Mouse (Mus musculus): Measurements from ENCODE around the gene Otof.

The Otof gene

DNA sequence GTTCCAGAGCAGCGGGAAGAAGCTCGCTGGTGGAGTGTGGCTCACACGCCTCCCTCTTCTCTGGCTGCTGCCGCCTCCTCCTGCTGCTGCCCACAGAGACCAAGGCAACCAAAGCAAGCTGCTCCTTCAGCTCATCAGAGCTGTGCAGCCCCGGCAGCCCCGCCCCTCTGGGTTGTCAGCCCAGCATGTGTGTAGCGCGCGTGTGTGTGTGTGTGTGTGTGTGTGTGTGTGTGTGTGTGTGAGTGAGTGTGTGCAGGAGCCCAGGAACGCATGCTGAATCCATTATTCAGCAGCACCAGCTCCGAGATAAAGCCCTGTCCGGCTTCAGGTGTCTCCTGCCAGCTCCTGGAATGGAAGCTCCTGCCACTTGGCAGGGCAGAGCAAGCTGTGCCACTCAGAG, at the start of gene Otof:
Gene Otof (minus strand): TSS at position 112 of the 400 bp plus-strand sequence.
- TF ChIP-seq CTCF (conservative IDR thresholded peaks at IDR 0.05; ENCODE audit: low read length) (no peak), NANOG (IDR thresholded peaks at IDR 0.05; ENCODE audit: borderline replicate concordance, low read length) (no peak), POU5F1 (IDR thresholded peaks at IDR 0.05; ENCODE audit: borderline replicate concordance, low read length) (no peak)
- Histone ChIP-seq H3K27me3 (ENCODE audit: insufficient read depth, low read length) (peaks cover 57% of the 10 kb centered on the region), H3K4me3 (replicated peaks; ENCODE audit: low read length) (no peak within 1 kb of the TSS), H3K36me3 (ENCODE audit: insufficient read depth, low read length) (no peaks in the 10 kb centered on the region), H3K9me3 (ENCODE audit: low read length) (no peaks in the 10 kb centered on the region), H3K4me1 (replicated peaks; ENCODE audit: low read depth, low read length) (peaks cover 33% of the 10 kb centered on the region)

DNA sequence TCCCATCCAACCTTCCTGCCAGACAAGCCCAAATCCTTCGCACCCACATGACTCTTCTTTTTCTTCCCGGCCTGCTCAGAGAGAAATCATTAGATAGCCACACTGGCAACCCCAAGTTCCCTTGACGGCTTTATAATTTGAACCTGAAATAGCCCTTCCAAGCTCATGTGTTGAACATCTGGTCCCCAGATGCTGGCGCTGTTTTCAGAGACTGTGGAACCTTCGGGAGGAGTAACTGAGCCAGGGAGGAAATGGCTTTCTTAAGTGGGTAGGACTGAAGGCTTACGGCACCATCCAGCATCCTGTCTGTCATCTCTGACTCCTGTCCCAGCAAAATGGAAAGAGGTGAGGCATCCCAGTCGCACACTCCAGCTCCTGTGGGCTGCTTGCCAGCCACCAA, 35.6 kb upstream of the Otof start:
- Histone ChIP-seq H3K27me3 (ENCODE audit: insufficient read depth, low read length) (peaks cover 6% of the 10 kb centered on the region), H3K4me1 (replicated peaks; ENCODE audit: low read depth, low read length) (peaks cover 12% of the 10 kb centered on the region), H3K36me3 (ENCODE audit: insufficient read depth, low read length) (no peaks in the 10 kb centered on the region), H3K4me3 (replicated peaks; ENCODE audit: low read length) (no peak overlapping the region), H3K9me3 (ENCODE audit: low read length) (no peaks in the 10 kb centered on the region)
- TF ChIP-seq NANOG (IDR thresholded peaks at IDR 0.05; ENCODE audit: borderline replicate concordance, low read length) (no peak), POU5F1 (IDR thresholded peaks at IDR 0.05; ENCODE audit: borderline replicate concordance, low read length) (no peak), CTCF (conservative IDR thresholded peaks at IDR 0.05; ENCODE audit: low read length) (no peak)

DNA sequence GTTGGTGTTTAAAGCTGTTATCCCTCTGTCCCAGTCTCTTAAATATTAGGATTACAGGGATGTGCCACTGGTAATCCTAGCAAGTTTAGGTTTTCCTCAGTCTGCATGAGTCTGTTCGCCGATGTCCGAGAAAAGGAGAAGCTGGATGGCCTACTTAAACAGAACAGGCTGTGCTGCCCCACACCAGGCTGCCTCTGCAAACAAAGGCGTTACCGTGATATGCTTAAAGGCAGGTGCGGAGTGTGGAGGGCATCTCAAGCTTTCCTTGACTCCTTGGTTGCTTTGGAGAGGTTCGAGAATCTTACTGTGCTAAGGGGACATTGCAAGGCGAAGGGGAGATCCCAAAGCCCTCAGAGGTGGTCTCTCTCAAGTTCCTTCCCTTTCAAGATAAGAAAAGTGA, 35.1 kb upstream of the Otof start:
- no peaks in the 10 kb centered on the region for H3K9me3 ChIP-seq (ENCODE audit: low read length)
- H3K4me1 ChIP-seq (replicated peaks; ENCODE audit: low read depth, low read length), result peaks cover 12% of the 10 kb centered on the region
- H3K27me3 ChIP-seq (ENCODE audit: insufficient read depth, low read length), result peaks cover 7% of the 10 kb centered on the region
- H3K4me3 ChIP-seq (replicated peaks; ENCODE audit: low read length), result no peak overlapping the region
- no peaks in the 10 kb centered on the region for H3K36me3 ChIP-seq (ENCODE audit: insufficient read depth, low read length)
- TF ChIP-seq POU5F1 (IDR thresholded peaks at IDR 0.05; ENCODE audit: borderline replicate concordance, low read length) (no peak), CTCF (conservative IDR thresholded peaks at IDR 0.05; ENCODE audit: low read length) (no peak), NANOG (IDR thresholded peaks at IDR 0.05; ENCODE audit: borderline replicate concordance, low read length) (no peak)

DNA sequence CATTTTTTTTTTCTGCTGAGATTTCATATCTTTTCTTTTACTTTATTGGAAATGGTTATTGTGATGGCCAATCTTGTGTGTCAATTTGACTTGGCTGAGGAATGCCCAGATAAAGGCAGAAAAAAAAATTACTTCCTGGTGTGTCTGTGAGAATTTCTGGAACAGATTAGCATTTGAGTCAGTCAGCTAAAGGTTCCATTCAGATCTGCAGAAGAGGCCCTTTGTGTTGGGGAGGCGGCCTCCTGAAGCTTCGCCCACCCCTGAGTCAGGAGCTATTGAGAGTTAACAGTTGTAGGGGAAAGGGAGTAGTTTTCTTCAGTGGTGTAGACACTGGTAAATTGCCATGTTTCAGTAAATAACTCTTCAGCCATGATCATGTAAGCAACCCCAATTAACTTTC, 33.6 kb upstream of the Otof start:
- peaks cover 12% of the 10 kb centered on the region for H3K4me1 ChIP-seq (replicated peaks; ENCODE audit: low read depth, low read length)
- H3K4me3 ChIP-seq (replicated peaks; ENCODE audit: low read length), result no peak overlapping the region
- TF ChIP-seq CTCF (conservative IDR thresholded peaks at IDR 0.05; ENCODE audit: low read length), result no peak
- no peak for TF ChIP-seq POU5F1 (IDR thresholded peaks at IDR 0.05; ENCODE audit: borderline replicate concordance, low read length)
- no peak for TF ChIP-seq NANOG (IDR thresholded peaks at IDR 0.05; ENCODE audit: borderline replicate concordance, low read length)
- H3K9me3 ChIP-seq (ENCODE audit: low read length), result no peaks in the 10 kb centered on the region
- peaks cover 10% of the 10 kb centered on the region for H3K27me3 ChIP-seq (ENCODE audit: insufficient read depth, low read length)
- no peaks in the 10 kb centered on the region for H3K36me3 ChIP-seq (ENCODE audit: insufficient read depth, low read length)

DNA sequence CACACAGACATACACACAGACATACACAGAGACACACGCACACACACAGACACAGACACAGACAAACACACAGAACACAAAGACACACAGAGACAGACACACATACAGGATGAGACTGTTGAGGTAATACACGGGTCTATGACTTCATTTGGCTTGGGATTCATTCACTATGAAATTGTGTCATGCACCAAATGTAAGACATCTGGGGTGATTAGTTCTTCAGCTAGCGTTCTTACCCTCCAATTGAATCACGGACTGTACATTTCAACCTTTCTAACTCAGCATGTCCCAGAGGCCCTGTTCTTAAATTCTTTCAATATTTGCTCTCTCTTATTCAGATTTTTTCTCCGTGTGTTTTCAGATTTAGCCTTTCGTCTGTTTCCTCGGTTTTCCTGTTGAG, 32.9 kb upstream of the Otof start:
- Histone ChIP-seq H3K4me3 (replicated peaks; ENCODE audit: low read length) (no peak overlapping the region), H3K27me3 (ENCODE audit: insufficient read depth, low read length) (peaks cover 13% of the 10 kb centered on the region), H3K4me1 (replicated peaks; ENCODE audit: low read depth, low read length) (peaks cover 12% of the 10 kb centered on the region), H3K9me3 (ENCODE audit: low read length) (no peaks in the 10 kb centered on the region), H3K36me3 (ENCODE audit: insufficient read depth, low read length) (no peaks in the 10 kb centered on the region)
- TF ChIP-seq POU5F1 (IDR thresholded peaks at IDR 0.05; ENCODE audit: borderline replicate concordance, low read length), result no peak
- no peak for TF ChIP-seq CTCF (conservative IDR thresholded peaks at IDR 0.05; ENCODE audit: low read length)
- no peak for TF ChIP-seq NANOG (IDR thresholded peaks at IDR 0.05; ENCODE audit: borderline replicate concordance, low read length)

DNA sequence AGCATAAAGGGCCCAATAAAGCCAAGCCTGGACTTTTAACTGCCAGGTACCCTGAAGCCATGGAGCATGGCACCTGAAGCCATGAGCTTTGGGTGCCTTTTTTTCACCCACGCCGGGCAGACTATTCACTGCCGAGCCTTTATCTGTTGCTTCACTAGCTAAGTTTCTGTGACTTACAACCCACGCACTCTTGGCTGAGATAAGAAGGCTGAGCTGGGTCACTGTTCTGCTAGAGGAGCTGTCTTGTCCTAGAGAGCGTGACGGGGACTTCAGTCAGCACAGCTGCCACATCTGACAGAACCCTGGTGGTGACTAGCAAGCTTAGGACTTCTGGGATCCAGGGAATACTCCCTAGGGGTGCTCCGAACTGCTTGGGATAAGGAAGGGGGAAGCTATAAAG, 32.0 kb upstream of the Otof start:
- no peak for TF ChIP-seq NANOG (IDR thresholded peaks at IDR 0.05; ENCODE audit: borderline replicate concordance, low read length)
- TF ChIP-seq CTCF (conservative IDR thresholded peaks at IDR 0.05; ENCODE audit: low read length), result no peak
- no peak for TF ChIP-seq POU5F1 (IDR thresholded peaks at IDR 0.05; ENCODE audit: borderline replicate concordance, low read length)
- Histone ChIP-seq H3K9me3 (ENCODE audit: low read length) (no peaks in the 10 kb centered on the region), H3K4me1 (replicated peaks; ENCODE audit: low read depth, low read length) (peaks cover 12% of the 10 kb centered on the region), H3K36me3 (ENCODE audit: insufficient read depth, low read length) (no peaks in the 10 kb centered on the region), H3K4me3 (replicated peaks; ENCODE audit: low read length) (no peak overlapping the region), H3K27me3 (ENCODE audit: insufficient read depth, low read length) (peaks cover 13% of the 10 kb centered on the region)

DNA sequence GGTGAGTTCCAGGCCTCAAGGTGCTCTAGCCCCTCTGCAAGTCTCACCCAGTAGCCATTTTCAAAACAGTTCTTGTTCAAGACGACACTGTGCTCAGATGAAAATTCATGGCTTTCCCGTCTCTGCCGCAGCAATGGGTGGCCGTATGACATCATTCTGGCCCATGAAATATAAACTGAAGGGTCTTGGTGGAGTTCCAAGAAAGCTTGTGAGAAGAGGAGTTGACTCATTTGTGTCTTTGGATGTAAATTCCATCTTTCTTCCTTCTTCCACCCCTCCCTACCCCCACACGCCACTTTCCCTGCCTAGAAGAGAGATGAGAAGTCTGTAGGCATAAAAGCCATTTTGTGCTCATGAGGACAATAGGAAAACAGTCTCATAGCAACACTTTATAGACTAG, 29.1 kb upstream of the Otof start:
- H3K27me3 ChIP-seq (ENCODE audit: insufficient read depth, low read length), result peaks cover 13% of the 10 kb centered on the region
- no peak overlapping the region for H3K4me3 ChIP-seq (replicated peaks; ENCODE audit: low read length)
- TF ChIP-seq POU5F1 (IDR thresholded peaks at IDR 0.05; ENCODE audit: borderline replicate concordance, low read length) (no peak), CTCF (conservative IDR thresholded peaks at IDR 0.05; ENCODE audit: low read length) (no peak), NANOG (IDR thresholded peaks at IDR 0.05; ENCODE audit: borderline replicate concordance, low read length) (no peak)
- no peaks in the 10 kb centered on the region for H3K36me3 ChIP-seq (ENCODE audit: insufficient read depth, low read length)
- H3K9me3 ChIP-seq (ENCODE audit: low read length), result no peaks in the 10 kb centered on the region
- H3K4me1 ChIP-seq (replicated peaks; ENCODE audit: low read depth, low read length), result peaks cover 6% of the 10 kb centered on the region

DNA sequence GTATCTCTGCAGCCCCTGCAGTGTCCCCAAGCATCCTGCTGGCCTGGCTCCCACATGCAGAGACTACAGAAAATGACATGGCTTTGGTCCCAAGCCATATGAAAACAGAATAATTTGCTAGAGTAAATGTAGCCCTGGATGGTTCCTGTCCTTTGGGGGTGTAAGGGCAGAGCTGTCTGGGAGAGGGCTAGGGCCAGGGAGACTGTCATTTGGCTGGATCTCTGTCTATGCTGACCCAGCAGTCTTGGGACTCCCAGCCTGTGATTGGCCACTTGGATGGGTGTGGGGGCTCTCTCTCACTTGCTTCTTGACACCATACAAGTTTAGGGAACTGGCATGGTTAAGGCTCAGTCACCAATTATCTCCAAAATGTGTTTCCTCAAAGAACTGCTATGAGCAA, 28.5 kb upstream of the Otof start:
- Histone ChIP-seq H3K9me3 (ENCODE audit: low read length) (no peaks in the 10 kb centered on the region), H3K4me1 (replicated peaks; ENCODE audit: low read depth, low read length) (peaks cover 4% of the 10 kb centered on the region), H3K4me3 (replicated peaks; ENCODE audit: low read length) (no peak overlapping the region), H3K27me3 (ENCODE audit: insufficient read depth, low read length) (peaks cover 13% of the 10 kb centered on the region), H3K36me3 (ENCODE audit: insufficient read depth, low read length) (no peaks in the 10 kb centered on the region)
- TF ChIP-seq CTCF (conservative IDR thresholded peaks at IDR 0.05; ENCODE audit: low read length) (no peak), NANOG (IDR thresholded peaks at IDR 0.05; ENCODE audit: borderline replicate concordance, low read length) (no peak), POU5F1 (IDR thresholded peaks at IDR 0.05; ENCODE audit: borderline replicate concordance, low read length) (no peak)

DNA sequence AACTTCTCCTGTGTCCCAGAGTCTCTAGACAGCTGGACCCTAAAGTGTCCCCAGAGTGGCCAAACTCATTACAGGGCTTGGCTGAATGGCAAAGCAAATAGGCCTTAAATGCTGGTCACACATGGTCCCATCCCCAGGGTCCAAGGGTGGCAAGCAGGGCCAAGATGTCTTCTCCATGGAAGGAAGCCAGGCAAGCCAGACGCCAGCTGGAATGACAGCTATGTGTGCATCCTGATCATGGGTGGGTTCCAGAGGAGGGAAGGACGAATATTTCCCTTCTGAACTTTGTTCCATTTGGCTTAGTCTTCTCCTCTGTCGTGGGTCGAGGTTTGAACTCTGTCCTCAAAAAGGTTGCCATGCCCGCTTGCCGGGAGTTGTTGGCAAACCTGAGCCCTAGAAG, 23.4 kb upstream of the Otof start:
- Histone ChIP-seq H3K9me3 (ENCODE audit: low read length) (0 out of 2 replicates have a peak, but pooled peaks cover 9% of the 10 kb centered on the region), H3K36me3 (ENCODE audit: insufficient read depth, low read length) (no peaks in the 10 kb centered on the region), H3K4me1 (replicated peaks; ENCODE audit: low read depth, low read length) (no peaks in the 10 kb centered on the region), H3K27me3 (ENCODE audit: insufficient read depth, low read length) (0 out of 2 replicates have a peak, but pooled peaks cover 7% of the 10 kb centered on the region), H3K4me3 (replicated peaks; ENCODE audit: low read length) (no peak overlapping the region)
- TF ChIP-seq POU5F1 (IDR thresholded peaks at IDR 0.05; ENCODE audit: borderline replicate concordance, low read length) (no peak), NANOG (IDR thresholded peaks at IDR 0.05; ENCODE audit: borderline replicate concordance, low read length) (no peak), CTCF (conservative IDR thresholded peaks at IDR 0.05; ENCODE audit: low read length) (no peak)
